Mouse (Mus musculus): ENCODE results near the gene Rnf183.

The Rnf183 gene

GRCm38 (mm10) chr4:62384159-62384558, 50.9 kb downstream of the Rnf183 start:
- DNase-seq (ENCODE audit: low read depth, low spot score): no peak

- DNase-seq (ENCODE audit: low read depth, low spot score): no peak
Measured at GRCm38 (mm10) chr4:62383752-62384151, 51.3 kb downstream of the Rnf183 start.

GRCm38 (mm10) chr4:62383207-62383606, 51.8 kb downstream of the Rnf183 start:
- no peak for DNase-seq (ENCODE audit: low read depth, low spot score)

GRCm38 (mm10) chr4:62379724-62380381, 55.2 kb downstream of the Rnf183 start:
- no peak for DNase-seq (ENCODE audit: low read depth, low spot score)

Data from mesoderm, embryonic 11.5 days (tissue).